Mouse (Mus musculus) MEL (cell line): ENCODE measurements around the gene Gk. TPM values are rescaled to one million over a fixed set of nuclear protein-coding genes. Genes with fewer than 3 reads are reported as not detected.
A peak's percentile ranks its signal among the peaks of the same experiment; 100 is the strongest.

Experiments used
- DNase-seq: peaks from one replicate; pipeline ENCODE4 v3.0.0; 2011; ENCODE audit warnings: low read depth, low spot score
- H3K27ac ChIP-seq: 2 replicates; pipeline ENCODE4 v1.5.1; 2012; ENCODE audit warnings: low read depth, mild to moderate bottlenecking, control low read depth, low read length, moderate library complexity; ENCODE audit not compliant: control insufficient read depth
- H3K27me3 ChIP-seq, 2 experiments: fragments of 150-350 bp in 1 of 2; sonication (generic) in 1 of 2; 2 replicates each; pipeline ENCODE4 v1.6.1; 2012; ENCODE audit warnings: low read length in 2 of 2, mild to moderate bottlenecking in 2 of 2, improper control_type of control experiment in 1 of 2, moderate library complexity in 1 of 2; ENCODE audit not compliant: insufficient read depth in 2 of 2, control insufficient read depth in 1 of 2
- H3K36me3 ChIP-seq, 2 experiments: 2 replicates each; pipeline ENCODE4 v1.6.1; 2012 to 2014; ENCODE audit warnings: low read length in 2 of 2, improper control_type of control experiment in 1 of 2, inconsistent platforms in 1 of 2, mild to moderate bottlenecking in 1 of 2; ENCODE audit not compliant: insufficient read depth in 2 of 2, control insufficient read depth in 1 of 2
- H3K4me1 ChIP-seq, 2 experiments: fragments of 150-350 bp in 1 of 2; sonication (generic) in 1 of 2; 2 replicates each; pipeline ENCODE4 v1.6.1; 2012; ENCODE audit warnings: low read length in 2 of 2, improper control_type of control experiment in 1 of 2, mild to moderate bottlenecking in 1 of 2; ENCODE audit not compliant: insufficient read depth in 2 of 2, control insufficient read depth in 1 of 2
- H3K4me3 ChIP-seq, 2 experiments: fragments of 150-350 bp in 1 of 2; sonication (generic) in 1 of 2; 2 replicates each; pipeline ENCODE4 v1.5.1; 2012; ENCODE audit warnings: low read depth in 2 of 2, low read length in 2 of 2, mild to moderate bottlenecking in 2 of 2, moderate library complexity in 2 of 2, control low read depth in 1 of 2, improper control_type of control experiment in 1 of 2; ENCODE audit not compliant: control insufficient read depth in 1 of 2, insufficient read depth in 1 of 2
- H3K79me2 ChIP-seq: 2 replicates; pipeline ENCODE4 v1.6.1; 2012; ENCODE audit warnings: mild to moderate bottlenecking, low read length, moderate library complexity; ENCODE audit not compliant: control insufficient read depth, poor library complexity, insufficient read depth
- H3K9ac ChIP-seq: 2 replicates; pipeline ENCODE4 v1.6.1; 2012; ENCODE audit warnings: low read depth, mild to moderate bottlenecking, control low read depth, low read length, moderate library complexity; ENCODE audit not compliant: control insufficient read depth, poor library complexity, severe bottlenecking
- H3K9me3 ChIP-seq: fragments of 150-350 bp; sonication (generic); replicated peaks from 2 replicates; pipeline ENCODE4 v1.6.1; 2012; ENCODE audit warnings: mild to moderate bottlenecking, low read length, improper control_type of control experiment, moderate library complexity; ENCODE audit not compliant: insufficient read depth
- BHLHE40 ChIP-seq: IDR thresholded peaks from 2 replicates; pipeline ENCODE4 v1.6.1; 2012; ENCODE audit warnings: low read depth, mild to moderate bottlenecking, inconsistent platforms, low read length, improper control_type of control experiment, borderline replicate concordance
- CHD1 ChIP-seq: IDR thresholded peaks from 2 replicates; pipeline ENCODE4 v1.6.1; 2012; ENCODE audit warnings: low read depth, mild to moderate bottlenecking, inconsistent platforms, low read length, improper control_type of control experiment
- CHD2 ChIP-seq: IDR thresholded peaks from 2 replicates; pipeline ENCODE4 v1.6.1; 2011; ENCODE audit warnings: low read length, improper control_type of control experiment
- CTCF ChIP-seq, 3 experiments: IDR thresholded peaks in 2 of 3; conservative IDR thresholded peaks in 1 of 3; 2 replicates each; pipeline ENCODE4 v1.5.1; 2011 to 2012; ENCODE audit warnings: low read length in 3 of 3, low read depth in 2 of 3, mild to moderate bottlenecking in 2 of 3, improper control_type of control experiment in 1 of 3, inconsistent platforms in 1 of 3, mixed read lengths in 1 of 3, moderate library complexity in 1 of 3; ENCODE audit not compliant: control insufficient read depth in 1 of 3, insufficient read depth in 1 of 3, poor library complexity in 1 of 3, severe bottlenecking in 1 of 3
- ELF1 ChIP-seq: IDR thresholded peaks from 2 replicates; pipeline ENCODE4 v1.6.1; 2014; ENCODE audit warnings: low read depth, mild to moderate bottlenecking, inconsistent platforms, low read length, improper control_type of control experiment, moderate library complexity
- EP300 ChIP-seq, 2 experiments: IDR thresholded peaks; 2 replicates each; pipeline ENCODE4 v1.6.1; 2011; ENCODE audit warnings: improper control_type of control experiment in 2 of 2, low read length in 2 of 2, low read depth in 1 of 2, mild to moderate bottlenecking in 1 of 2
- ETS1 ChIP-seq: IDR thresholded peaks from 2 replicates; pipeline ENCODE4 v1.6.1; 2012; ENCODE audit warnings: low read depth, mild to moderate bottlenecking, inconsistent platforms, low read length, improper control_type of control experiment, moderate library complexity
- GABPA ChIP-seq: IDR thresholded peaks from 2 replicates; pipeline ENCODE4 v1.6.1; 2012; ENCODE audit warnings: low read depth, mild to moderate bottlenecking, inconsistent platforms, low read length, improper control_type of control experiment, moderate library complexity
- GATA1 ChIP-seq: IDR thresholded peaks from 2 replicates; pipeline ENCODE4 v1.6.1; 2011; ENCODE audit warnings: low read depth, low read length, improper control_type of control experiment
- KAT2A ChIP-seq: conservative IDR thresholded peaks from 2 replicates; pipeline ENCODE4 v1.6.1; 2012; ENCODE audit warnings: low read depth, low read length, improper control_type of control experiment, inconsistent platforms
- MAFK ChIP-seq: IDR thresholded peaks from 2 replicates; pipeline ENCODE4 v1.6.1; 2011; ENCODE audit warnings: low read depth, mild to moderate bottlenecking, low read length, improper control_type of control experiment, borderline replicate concordance
- MAX ChIP-seq: IDR thresholded peaks from 2 replicates; pipeline ENCODE4 v1.6.1; 2011; ENCODE audit warnings: low read length, improper control_type of control experiment
- MEF2A ChIP-seq: IDR thresholded peaks from 2 replicates; pipeline ENCODE4 v1.6.1; 2014; ENCODE audit warnings: low read depth, mild to moderate bottlenecking, inconsistent platforms, low read length, improper control_type of control experiment; ENCODE audit not compliant: poor library complexity, insufficient replicate concordance, severe bottlenecking; ENCODE audit errors: extremely low read depth
- MXI1 ChIP-seq: IDR thresholded peaks from 2 replicates; pipeline ENCODE4 v1.6.1; 2011; ENCODE audit warnings: mild to moderate bottlenecking, low read depth, low read length, improper control_type of control experiment
- MYB ChIP-seq: IDR thresholded peaks from 2 replicates; pipeline ENCODE4 v1.6.1; 2011; ENCODE audit warnings: mild to moderate bottlenecking, low read depth, low read length, improper control_type of control experiment
- MYC ChIP-seq: IDR thresholded peaks from 2 replicates; pipeline ENCODE4 v1.6.1; 2011; ENCODE audit warnings: low read depth, mild to moderate bottlenecking, low read length, improper control_type of control experiment, moderate library complexity
- NELFE ChIP-seq: IDR thresholded peaks from 2 replicates; pipeline ENCODE4 v1.6.1; 2011; ENCODE audit warnings: low read depth, low read length, improper control_type of control experiment
- POLR2A ChIP-seq, 2 experiments: IDR thresholded peaks; 2 replicates each; pipeline ENCODE4 v1.6.1; 2011 to 2012; ENCODE audit warnings: low read length in 2 of 2, mild to moderate bottlenecking in 2 of 2, control low read depth in 1 of 2, improper control_type of control experiment in 1 of 2, low read depth in 1 of 2, moderate library complexity in 1 of 2; ENCODE audit not compliant: control insufficient read depth in 1 of 2, insufficient read depth in 1 of 2, poor library complexity in 1 of 2
- RAD21 ChIP-seq: IDR thresholded peaks from 2 replicates; pipeline ENCODE4 v1.6.1; 2011; ENCODE audit warnings: mild to moderate bottlenecking, low read depth, low read length, improper control_type of control experiment
- RCOR1 ChIP-seq: IDR thresholded peaks from 2 replicates; pipeline ENCODE4 v1.6.1; 2012; ENCODE audit warnings: low read depth, mild to moderate bottlenecking, inconsistent platforms, low read length, improper control_type of control experiment
- SIN3A ChIP-seq: IDR thresholded peaks from 2 replicates; pipeline ENCODE4 v1.6.1; 2012; ENCODE audit warnings: low read length, improper control_type of control experiment, inconsistent platforms
- SMC3 ChIP-seq: IDR thresholded peaks from 2 replicates; pipeline ENCODE4 v1.6.1; 2011; ENCODE audit warnings: low read depth, low read length, improper control_type of control experiment
- TAL1 ChIP-seq: IDR thresholded peaks from 2 replicates; pipeline ENCODE4 v1.6.1; 2012; ENCODE audit warnings: mild to moderate bottlenecking, inconsistent platforms, low read length, moderate library complexity, mixed read lengths
- TBP ChIP-seq: IDR thresholded peaks from 2 replicates; pipeline ENCODE4 v1.8.0; 2011; ENCODE audit warnings: low read depth, low read length, improper control_type of control experiment
- TCF12 ChIP-seq: IDR thresholded peaks from 2 replicates; pipeline ENCODE4 v1.6.1; 2014; ENCODE audit warnings: low read depth, mild to moderate bottlenecking, inconsistent platforms, low read length, improper control_type of control experiment, moderate library complexity
- UBTF ChIP-seq: IDR thresholded peaks from 2 replicates; pipeline ENCODE4 v1.6.1; 2012; ENCODE audit warnings: low read depth, mild to moderate bottlenecking, inconsistent platforms, low read length, improper control_type of control experiment, moderate library complexity, borderline replicate concordance; ENCODE audit not compliant: insufficient read depth
- ZC3H11A ChIP-seq: IDR thresholded peaks from 2 replicates; pipeline ENCODE4 v1.6.1; 2012; ENCODE audit warnings: low read depth, mild to moderate bottlenecking, inconsistent platforms, low read length, improper control_type of control experiment
- ZKSCAN1 ChIP-seq: IDR thresholded peaks from 2 replicates; pipeline ENCODE4 v1.6.1; 2012; ENCODE audit warnings: low read depth, mild to moderate bottlenecking, inconsistent platforms, low read length, improper control_type of control experiment, moderate library complexity
- ZMIZ1 ChIP-seq: IDR thresholded peaks from 2 replicates; pipeline ENCODE4 v1.6.1; 2012; ENCODE audit warnings: low read depth, mild to moderate bottlenecking, inconsistent platforms, low read length, improper control_type of control experiment, moderate library complexity
- ZNF384 ChIP-seq: IDR thresholded peaks from 2 replicates; pipeline ENCODE4 v1.6.1; 2012; ENCODE audit warnings: low read depth, mild to moderate bottlenecking, inconsistent platforms, low read length, improper control_type of control experiment
- polyA plus RNA-seq, 2 experiments: library from polyadenylated mRNA; stranded (reverse) in 1 of 2; unstranded in 1 of 2; fragments of >175 nt in 1 of 2; fragments of >200 nt in 1 of 2; gene quantifications; 2 replicates each; pipeline versions ENCODE4 v1.2.1 to v1.2.4; 2012; ENCODE audit warnings: low replicate concordance in 2 of 2, low read depth in 1 of 2; ENCODE audit not compliant: insufficient read length in 2 of 2, insufficient read depth in 1 of 2, missing spikeins in 1 of 2
- total RNA-seq: library from RNA; depleted of rRNA; stranded (reverse); fragments of 300-350 nt; gene quantifications from 2 replicates; pipeline ENCODE4 v1.2.3, GENCODE M21; 2012

Gk gene
- total and polyA plus RNA-seq, 3 experiments: 7.8 to 13.2 TPM; not detected in 1

DNA sequence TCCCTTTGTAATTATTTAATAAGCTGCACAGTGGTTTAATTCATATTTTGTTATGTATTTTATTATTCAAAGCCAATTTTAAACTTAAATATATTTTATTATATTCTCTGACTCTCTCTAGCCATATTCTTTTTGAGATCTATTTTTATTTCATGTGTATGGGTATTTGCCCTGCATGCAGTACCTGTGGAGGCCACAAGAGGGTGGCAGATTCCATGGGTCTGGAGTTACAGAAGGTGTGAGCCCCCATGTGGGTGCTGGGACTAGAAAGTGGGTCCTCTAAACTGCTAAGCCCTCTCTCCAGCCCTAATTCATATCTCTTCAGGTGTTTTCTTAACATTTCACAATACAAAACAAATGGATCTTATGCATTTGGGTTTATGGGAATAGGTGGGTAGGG, 55.4 kb downstream of the Gk start:
- Histone ChIP-seq H3K9me3 (no peaks in the 10 kb centered on the region), H3K4me1 (no peaks in the 10 kb centered on the region), H3K9ac (no peak overlapping the region), H3K79me2 (no peaks in the 10 kb centered on the region), H3K27ac (no peak overlapping the region), H3K4me3 (no peak overlapping the region), H3K36me3 (no peaks in the 10 kb centered on the region; a peak in 1 of 4 replicates), H3K27me3 (no peaks in the 10 kb centered on the region)
- TF ChIP-seq NELFE (no peak), MXI1 (no peak), RCOR1 (no peak), KAT2A (no peak), ZKSCAN1 (no peak), EP300 (IDR thresholded peaks at IDR 0.05; ENCODE audit: low read depth in 1 of 2, low read length in 2 of 2) (no peak), MAFK (no peak), GATA1 (no peak), TBP (no peak), ZNF384 (no peak), ETS1 (no peak), POLR2A (IDR thresholded peaks at IDR 0.05; ENCODE audit: control insufficient read depth in 1 of 2, insufficient read depth in 1 of 2, low read depth in 1 of 2, low read length in 2 of 2, poor library complexity in 1 of 2) (no peak), CHD2 (no peak), UBTF (no peak), SIN3A (no peak), TCF12 (no peak), RAD21 (peak; percentile 57), CTCF (IDR thresholded peaks at IDR 0.05 in 2 of 3, conservative IDR thresholded peaks at IDR 0.05 in 1 of 3; ENCODE audit: control insufficient read depth in 1 of 3, insufficient read depth in 1 of 3, low read depth in 2 of 3, low read length in 3 of 3, poor library complexity in 1 of 3, severe bottlenecking in 1 of 3) (peak; percentile 49 to 55 (median 55)), TAL1 (no peak), SMC3 (peak; percentile 60), GABPA (no peak), ELF1 (no peak), ZC3H11A (peak; percentile 42; the same call in 1 of the 2 replicates), ZMIZ1 (no peak), BHLHE40 (no peak), CHD1 (no peak), MEF2A (no peak), MYC (no peak), MAX (no peak), MYB (no peak)
- peak; percentile 24 for DNase-seq
